Mouse (Mus musculus) heart, adult 2 months (tissue): Measurements from ENCODE around the gene Asah2. TPM values are rescaled to one million over a fixed set of nuclear protein-coding genes. Genes with fewer than 3 reads are reported as not detected.
A peak's percentile ranks its signal among the peaks of the same experiment; 100 is the strongest.

Experiments
- DNase-seq, 2 experiments: peaks; one replicate each; pipeline ENCODE4 v3.0.0; 2021
- H3K27ac ChIP-seq: fragments of 200-600 bp; 2 replicates; pipeline ENCODE4 v1.8.1; 2022
- H3K27me3 ChIP-seq: fragments of 200-500 bp; 2 replicates; pipeline ENCODE4 v1.6.1; 2012; ENCODE audit warnings: mild to moderate bottlenecking, low read length, inconsistent platforms, mixed read lengths; ENCODE audit not compliant: control insufficient read depth, insufficient read depth
- H3K36me3 ChIP-seq: fragments of 200-500 bp; 2 replicates; pipeline ENCODE4 v1.6.1; 2012; ENCODE audit warnings: low read length, inconsistent platforms; ENCODE audit not compliant: control insufficient read depth, insufficient read depth
- H3K4me1 ChIP-seq: fragments of 200-500 bp; 2 replicates; pipeline ENCODE4 v1.6.1; 2011; ENCODE audit warnings: low read length; ENCODE audit not compliant: control insufficient read depth, insufficient read depth
- H3K4me3 ChIP-seq: fragments of 200-600 bp; 2 replicates; pipeline ENCODE4 v1.8.1; 2022
- H3K79me2 ChIP-seq: fragments of 200-500 bp; replicated peaks from 2 replicates; pipeline ENCODE4 v1.6.1; 2012; ENCODE audit warnings: mild to moderate bottlenecking, inconsistent platforms, low read length, moderate library complexity, mixed read lengths; ENCODE audit not compliant: control insufficient read depth, insufficient read depth
- H3K9ac ChIP-seq: fragments of 200-500 bp; 2 replicates; pipeline ENCODE4 v1.6.1; 2012; ENCODE audit warnings: low read depth, mild to moderate bottlenecking, control low read depth, inconsistent platforms, low read length, mixed read lengths
- CTCF ChIP-seq: fragments of 200-600 bp; IDR thresholded peaks from 2 replicates; pipeline ENCODE4 v1.8.1; 2022; ENCODE audit warnings: antibody characterized with exemption, mild to moderate bottlenecking, moderate library complexity
- EP300 ChIP-seq: fragments of 200-500 bp; IDR thresholded peaks from 2 replicates; pipeline ENCODE4 v1.6.1; 2011; ENCODE audit warnings: low read depth, low read length, control low read depth; ENCODE audit not compliant: insufficient read depth
- POLR2A ChIP-seq: fragments of 200-500 bp; IDR thresholded peaks from 2 replicates; pipeline ENCODE4 v1.6.1; 2011; ENCODE audit warnings: mild to moderate bottlenecking, low read depth, low read length, control low read depth; ENCODE audit not compliant: insufficient read depth
- WGBS: fragments of 180-500 bp; shearing (Covaris S2); methylation state at CpG from one replicate; pipeline ENCODE4 v1.1.7; 2018; 5-methylcytosine and 5-hydroxymethylcytosine counted together
- intact Hi-C: fragments of 180-260 bp; cut with DNase I; formaldehyde crosslinking; loops from one replicate; pipeline ENCODE4 v1.15.1; 2025
- polyA plus RNA-seq: library from polyadenylated mRNA; depleted of rRNA; stranded (reverse); fragments of >200 nt; gene quantifications from 2 replicates; pipeline ENCODE4 v1.2.3, GENCODE M21; 2012
- total RNA-seq, 2 experiments: library from RNA; stranded (reverse); gene quantifications; 2 replicates each; pipeline ENCODE4 v1.2.3; 2021

Gene Asah2
- total and polyA plus RNA-seq, 3 experiments: 5.9 to 13.4 (median 12.6) TPM

DNA sequence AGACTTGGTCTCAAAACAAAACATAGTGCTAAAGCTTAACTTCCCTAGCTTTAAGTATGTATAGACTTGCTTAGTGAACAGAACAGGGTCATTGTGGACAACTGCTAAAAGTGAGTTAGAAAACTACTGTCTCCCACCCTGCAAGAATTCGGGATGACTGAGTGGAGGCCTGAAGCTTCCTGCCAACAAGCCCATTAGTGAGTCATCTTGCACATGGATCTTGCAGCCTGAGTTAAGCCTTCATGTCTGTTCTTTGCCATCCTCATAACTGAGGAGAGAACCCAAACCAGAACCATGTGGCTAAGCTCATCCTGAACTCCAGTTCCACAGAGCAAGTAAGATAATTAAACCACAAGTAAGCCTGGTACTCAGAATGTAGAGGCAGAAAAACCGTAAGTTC is 56.8 kb downstream of the Asah2 start:
- peaks cover 5% of the 10 kb centered on the region; the same call in 1 of the 2 replicates for H3K36me3 ChIP-seq
- TF ChIP-seq CTCF (no peak), POLR2A (no peak)
- no peak for DNase-seq
- H3K4me3 ChIP-seq: no peak overlapping the region
- no peaks in the 10 kb centered on the region for H3K79me2 ChIP-seq
- no peak overlapping the region for H3K9ac ChIP-seq
- intact Hi-C loops: no loop called here
- WGBS: 93% methylated on average over 2 of the region's 2 CpGs
- no peaks in the 10 kb centered on the region; the same call in 1 of the 2 replicates for H3K27me3 ChIP-seq
- H3K27ac ChIP-seq: no peak overlapping the region
- peaks cover 8% of the 10 kb centered on the region for H3K4me1 ChIP-seq

DNA sequence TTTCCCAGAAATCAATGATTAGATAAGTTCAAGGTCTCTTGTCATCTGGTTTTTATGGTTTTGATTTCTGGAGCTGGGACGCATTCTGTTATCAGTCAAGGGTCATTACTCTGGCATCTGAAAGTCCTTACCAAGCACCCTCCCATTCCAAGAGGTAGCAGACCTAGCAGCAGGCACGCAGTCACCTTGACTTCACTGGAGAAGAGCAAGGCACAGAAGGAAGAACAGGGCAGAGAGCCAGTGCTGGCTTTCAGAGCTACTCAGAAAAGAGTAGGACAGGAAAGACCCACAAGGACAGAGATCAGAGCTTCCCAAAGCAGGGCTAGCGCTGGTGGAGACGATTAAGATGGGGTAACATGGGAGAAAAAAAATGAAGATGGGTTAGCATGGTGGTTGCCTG is 75.1 kb downstream of the Asah2 start:
- WGBS: 47% methylated on average over 4 of the region's 4 CpGs
- Histone ChIP-seq H3K4me3 (no peak overlapping the region), H3K36me3 (no peaks in the 10 kb centered on the region), H3K9ac (no peak overlapping the region), H3K79me2 (no peaks in the 10 kb centered on the region), H3K4me1 (peaks cover 1% of the 10 kb centered on the region), H3K27me3 (no peaks in the 10 kb centered on the region), H3K27ac (no peak overlapping the region)
- no peak for DNase-seq
- intact Hi-C loops: loop anchor here (5.0 kb wide), 3 partner anchors 61 to 454 kb away; partner anchors contain the start of gene Minpp1
- TF ChIP-seq CTCF (no peak), EP300 (no peak), POLR2A (no peak)

DNA sequence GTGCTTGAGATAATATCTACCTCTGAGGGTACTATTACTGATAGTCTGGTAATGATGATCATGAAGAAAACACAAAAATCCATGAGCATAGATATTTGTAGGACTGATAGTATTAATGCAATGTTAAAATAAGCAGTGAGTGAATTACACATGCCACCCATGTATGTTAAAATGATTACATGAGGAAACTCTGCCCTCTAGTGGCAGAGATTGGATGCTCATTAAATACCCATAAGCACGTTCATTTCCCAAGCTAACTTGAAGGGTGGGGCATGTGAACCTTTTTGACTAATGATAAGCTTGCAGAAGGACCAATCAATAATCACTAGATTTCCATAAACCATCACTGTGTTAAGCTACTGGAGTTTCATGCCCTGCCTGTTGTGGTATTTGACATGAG is 77.6 kb downstream of the Asah2 start:
- Histone ChIP-seq H3K79me2 (no peaks in the 10 kb centered on the region), H3K4me3 (no peak overlapping the region), H3K27me3 (no peaks in the 10 kb centered on the region), H3K27ac (no peak overlapping the region), H3K9ac (no peak overlapping the region), H3K4me1 (peaks cover 1% of the 10 kb centered on the region), H3K36me3 (no peaks in the 10 kb centered on the region)
- DNase-seq: no peak
- intact Hi-C loops: loop anchor here (5.0 kb wide), 3 partner anchors 58 to 457 kb away; partner anchors contain the start of gene Minpp1
- TF ChIP-seq EP300 (no peak), POLR2A (no peak), CTCF (peak; percentile 93)
- 3% methylated on average over 1 of the region's 1 CpGs for WGBS

DNA sequence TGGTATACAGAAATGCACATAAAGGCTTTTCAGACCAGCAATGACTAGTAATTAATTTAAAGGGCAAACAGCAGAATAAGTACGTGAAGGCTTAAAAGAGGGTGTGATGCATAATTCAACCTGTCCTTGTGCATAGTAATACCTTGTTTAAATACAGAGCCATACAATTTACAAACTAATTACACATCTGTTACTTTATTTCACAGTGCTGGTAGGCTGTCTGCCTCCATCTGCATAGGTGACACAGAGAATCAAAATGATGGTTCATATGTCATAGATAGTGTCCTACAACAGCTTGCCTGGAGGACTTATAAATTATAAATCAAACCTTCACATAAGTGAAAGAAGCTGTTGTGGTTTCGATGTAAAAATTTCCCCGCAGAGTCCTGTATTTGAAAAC is 82.6 kb downstream of the Asah2 start:
- Histone ChIP-seq H3K9ac (no peak overlapping the region), H3K36me3 (no peaks in the 10 kb centered on the region), H3K27me3 (no peaks in the 10 kb centered on the region), H3K4me3 (no peak overlapping the region), H3K4me1 (no peaks in the 10 kb centered on the region), H3K27ac (no peak overlapping the region), H3K79me2 (no peaks in the 10 kb centered on the region)
- DNase-seq: no peak
- TF ChIP-seq POLR2A: no peak
- TF ChIP-seq CTCF: no peak
- no peak for TF ChIP-seq EP300
- 95% methylated on average over 3 of the region's 3 CpGs for WGBS
- intact Hi-C loops: no loop called here

DNA sequence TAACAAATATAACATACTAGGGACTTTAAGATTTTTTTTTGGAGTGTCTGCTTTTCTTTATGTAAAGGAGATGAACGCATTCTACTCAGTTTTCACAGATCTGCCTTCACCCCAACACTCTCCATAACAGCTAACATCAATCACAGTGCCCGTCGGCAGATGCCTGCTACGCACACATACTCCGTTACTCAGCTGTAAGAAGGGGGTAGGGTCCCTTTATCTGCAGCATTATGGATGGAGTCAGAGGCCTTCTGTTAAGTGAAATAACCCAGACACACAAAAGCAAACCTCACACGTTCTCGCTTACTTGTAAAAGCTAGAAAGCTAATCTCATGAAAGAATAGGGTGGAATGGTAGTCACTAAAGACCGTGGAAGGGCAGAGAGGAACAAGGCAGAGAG is 88.3 kb downstream of the Asah2 start:
- WGBS: 76% methylated on average over 8 of the region's 8 CpGs
- Histone ChIP-seq H3K4me3 (no peak overlapping the region), H3K9ac (no peak overlapping the region), H3K79me2 (no peaks in the 10 kb centered on the region), H3K27ac (no peak overlapping the region), H3K36me3 (no peaks in the 10 kb centered on the region), H3K27me3 (no peaks in the 10 kb centered on the region), H3K4me1 (no peaks in the 10 kb centered on the region)
- no peak for DNase-seq
- intact Hi-C loops: no loop called here
- TF ChIP-seq POLR2A: no peak
- no peak for TF ChIP-seq CTCF
- no peak for TF ChIP-seq EP300

DNA sequence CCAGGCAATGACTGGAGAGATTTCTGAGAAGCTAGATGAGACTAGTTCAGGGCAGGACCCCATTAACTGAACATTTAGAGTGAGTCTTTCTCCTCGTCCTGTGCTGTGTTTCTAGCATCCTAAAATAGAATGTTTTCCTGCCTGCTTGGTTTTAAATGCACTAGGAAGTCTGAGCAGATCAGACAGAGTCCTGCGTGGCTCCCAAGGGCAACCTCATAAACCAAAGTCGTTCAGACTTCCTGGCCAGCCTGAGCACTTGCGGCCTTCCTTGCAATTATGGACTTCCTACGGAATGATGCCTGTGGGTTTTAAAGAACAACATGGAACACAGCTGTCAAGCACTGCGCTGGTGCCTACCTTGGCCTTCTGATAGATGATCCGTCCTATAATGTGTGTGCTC is 89.4 kb downstream of the Asah2 start:
- DNase-seq: no peak
- no peaks in the 10 kb centered on the region for H3K79me2 ChIP-seq
- no peak overlapping the region for H3K4me3 ChIP-seq
- no peak overlapping the region for H3K9ac ChIP-seq
- H3K4me1 ChIP-seq: no peaks in the 10 kb centered on the region
- no peaks in the 10 kb centered on the region for H3K36me3 ChIP-seq
- WGBS: 43% methylated on average over 7 of the region's 7 CpGs
- intact Hi-C loops: no loop called here
- no peak overlapping the region for H3K27ac ChIP-seq
- no peaks in the 10 kb centered on the region for H3K27me3 ChIP-seq
- no peak for TF ChIP-seq EP300
- TF ChIP-seq CTCF: no peak
- no peak for TF ChIP-seq POLR2A
